8 mouse cellular contexts compared by ENCODE assay signal in the genomic region with DNA sequence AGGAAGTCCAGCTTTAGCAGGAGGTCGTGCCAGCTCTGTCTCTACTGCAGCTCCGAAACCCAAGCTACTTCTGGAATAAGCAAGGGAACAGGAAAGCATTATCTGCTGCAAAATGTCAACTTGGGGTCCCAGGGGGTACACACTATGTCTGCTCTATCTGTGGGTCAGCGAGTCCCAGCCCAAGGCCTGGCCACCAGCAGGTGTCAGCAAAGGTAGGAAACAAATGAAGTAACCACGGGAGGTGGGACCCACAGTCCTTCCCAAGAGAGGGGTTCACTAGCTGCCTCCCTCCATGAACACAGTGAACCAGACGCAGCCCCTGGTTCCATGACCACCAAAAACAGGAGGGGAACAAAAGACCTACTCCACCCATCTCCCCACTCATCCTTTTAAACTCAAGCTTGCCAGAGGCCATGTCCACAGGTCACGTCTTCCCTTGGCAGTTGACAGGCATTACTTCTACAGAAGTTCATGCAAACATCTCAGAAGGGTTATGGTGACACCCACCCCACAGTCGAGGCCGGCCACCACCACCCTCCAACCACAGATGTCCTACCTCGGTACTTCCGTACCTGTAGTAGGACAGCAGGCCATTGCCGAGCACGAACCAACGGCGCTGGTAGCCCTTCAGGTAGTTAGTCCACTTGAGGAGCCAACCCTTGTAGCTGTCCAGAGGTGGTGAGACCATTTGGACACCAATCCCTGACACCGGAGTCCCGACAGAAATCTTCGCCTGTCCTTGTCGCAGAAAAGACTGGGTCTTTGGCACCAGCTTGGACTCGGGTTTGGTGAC. TPM values are rescaled to one million over a fixed set of nuclear protein-coding genes. Genes with fewer than 3 reads are reported as not detected.
DNase-seq lines count a peak whose midpoint lies in the region; ATAC-seq and TF ChIP-seq lines count a peak whose summit lies in the region.

No protein-coding gene starts in this region.

- H3K4me3 ChIP-seq in lung, embryonic 16.5 days (ENCODE audit: low read length) = peak overlapping the region; percentile 55
- peak overlapping the region; percentile 61 for H3K4me3 ChIP-seq in limb, embryonic 10.5 days
- H3K4me3 ChIP-seq in small intestine, adult 2 months (ENCODE audit: low read depth, low read length) = peak overlapping the region; percentile 61; the same call in 1 of the 2 replicates

- H3K27ac ChIP-seq in lung, embryonic 16.5 days (ENCODE audit: low read length) = no peak overlapping the region
- no peak overlapping the region for H3K27ac ChIP-seq in limb, embryonic 10.5 days
- no peak overlapping the region for H3K27ac ChIP-seq in small intestine, adult 2 months (ENCODE audit: insufficient read depth, low read depth, low read length)

- H3K4me2 ChIP-seq in lung, embryonic 16.5 days (ENCODE audit: low read depth, low read length) = peak overlapping the region; percentile 92

- H3K9me3 ChIP-seq in lung, embryonic 16.5 days (ENCODE audit: control insufficient read depth, low read length) = no peaks in the 10 kb centered on the region
- H3K9me3 ChIP-seq in limb, embryonic 10.5 days (replicated peaks) = no peaks in the 10 kb centered on the region

- H3K4me1 ChIP-seq in lung, embryonic 16.5 days (replicated peaks; ENCODE audit: control insufficient read depth, insufficient read depth, low read length) = 0 out of 2 replicates have a peak, but pooled peaks cover 4% of the 10 kb centered on the region
- H3K4me1 ChIP-seq in limb, embryonic 10.5 days = peaks cover 13% of the 10 kb centered on the region
- H3K4me1 ChIP-seq in small intestine, adult 2 months (ENCODE audit: control insufficient read depth, insufficient read depth, insufficient read length, low read length) = peaks cover 12% of the 10 kb centered on the region

- peaks cover 10% of the 10 kb centered on the region for H3K27me3 ChIP-seq in lung, embryonic 16.5 days (ENCODE audit: control insufficient read depth, insufficient read depth, low read depth, low read length)
- H3K27me3 ChIP-seq in limb, embryonic 10.5 days (ENCODE audit: low read depth, poor library complexity, severe bottlenecking) = peaks cover 52% of the 10 kb centered on the region
- H3K27me3 ChIP-seq in small intestine, adult 2 months (ENCODE audit: control insufficient read depth, insufficient read depth, low read length) = peaks cover 13% of the 10 kb centered on the region; the same call in 1 of the 2 replicates

- TF ChIP-seq POLR2A in small intestine, adult 2 months (IDR thresholded peaks at IDR 0.05; ENCODE audit: low read depth, low read length) = no peak

- no peak; the same call in 1 of the 2 replicates for ATAC-seq in lung, embryonic 16.5 days (ENCODE audit: low read depth)
- ATAC-seq in megakaryocyte-erythroid progenitor cell, adult 5-6 weeks (replicated peaks; ENCODE audit: low FRiP score, low TSS enrichment, poor library complexity, severe bottlenecking) = no peak

- H3K36me3 ChIP-seq in lung, embryonic 16.5 days (ENCODE audit: control insufficient read depth, insufficient read depth, low read length) = no peaks in the 10 kb centered on the region
- no peaks in the 10 kb centered on the region for H3K36me3 ChIP-seq in limb, embryonic 10.5 days
- no peaks in the 10 kb centered on the region for H3K36me3 ChIP-seq in small intestine, adult 2 months (ENCODE audit: control insufficient read depth, insufficient read depth, low read length)

- 61% methylated on average over 19 of the region's 19 CpGs for WGBS in lung, embryonic 16.5 days
- 75% methylated on average over 19 of the region's 19 CpGs for WGBS in limb, embryonic 10.5 days
- 80% methylated on average over 19 of the region's 19 CpGs for WGBS in small intestine, adult 2 months

- no peak overlapping the region for H3K9ac ChIP-seq in lung, embryonic 16.5 days (ENCODE audit: low read length)

- TF ChIP-seq CTCF in small intestine, adult 2 months (IDR thresholded peaks at IDR 0.05; ENCODE audit: extremely low read depth, insufficient read length, insufficient replicate concordance, low read depth, low read length) = no peak

- DNase-seq in cerebellum, adult 11 months = peak; percentile 50
- DNase-seq in cerebellum, adult 8-10 months = no peak
- DNase-seq in lung, adult 18-20 months = no peak
- DNase-seq in limb, embryonic 10.5 days (ENCODE audit: low spot score) = no peak
- no peak for DNase-seq in frontal cortex, adult 2 months (ENCODE audit: extremely low spot score in 1 of 2, low spot score in 1 of 2)

RNA-seq across cellular contexts. Expression of a gene that starts 0.8 kb away (rescaled TPM):
- polyA plus RNA-seq in lung, embryonic 16.5 days (2015; fragmentation: Nextera tagmentation; extraction: Ambion mirVana) = 0.23 and 0.60 TPM in 2 replicates
- polyA plus RNA-seq in limb, embryonic 10.5 days (2016; fragmentation: Nextera tagmentation; extraction: Ambion mirVana) = 0.23 and 0.34 TPM in 2 replicates
- polyA plus RNA-seq in small intestine, adult 2 months (2012; rRNA removed) = 0.11 and 0.52 TPM in 2 replicates
- total RNA-seq in megakaryocyte-erythroid progenitor cell, adult 5-6 weeks (2014; fragmentation: Nextera tagmentation) = 0.17 TPM in 1 of 2 replicates, not detected in the other
- not detected in 2 replicates for total RNA-seq in megakaryocyte-erythroid progenitor cell, adult 5-6 weeks (2017)
- 65.4 TPM in 2 replicates for polyA plus RNA-seq in frontal cortex, adult 2 months (2012; rRNA removed)

RNA-seq across cellular contexts. Expression of a gene that starts 32.0 kb away (rescaled TPM):
- 0.47 and 0.79 TPM in 2 replicates for polyA plus RNA-seq in lung, embryonic 16.5 days (2015; fragmentation: Nextera tagmentation; extraction: Ambion mirVana)
- 0.67 and 0.70 TPM in 2 replicates for polyA plus RNA-seq in limb, embryonic 10.5 days (2016; fragmentation: Nextera tagmentation; extraction: Ambion mirVana)
- polyA plus RNA-seq in small intestine, adult 2 months (2012; rRNA removed) = 0.06 TPM in 2 replicates
- not detected in 2 replicates for total RNA-seq in megakaryocyte-erythroid progenitor cell, adult 5-6 weeks (2014; fragmentation: Nextera tagmentation)
- 0.56 TPM in 1 of 2 replicates, not detected in the other for total RNA-seq in megakaryocyte-erythroid progenitor cell, adult 5-6 weeks (2017)
- 0.28 and 0.46 TPM in 2 replicates for polyA plus RNA-seq in frontal cortex, adult 2 months (2012; rRNA removed)

RNA-seq across cellular contexts. Expression of a gene that starts 32.2 kb away (rescaled TPM):
- 11.7 and 12.6 TPM in 2 replicates for polyA plus RNA-seq in lung, embryonic 16.5 days (2015; fragmentation: Nextera tagmentation; extraction: Ambion mirVana)
- 12.9 and 17.0 TPM in 2 replicates for polyA plus RNA-seq in limb, embryonic 10.5 days (2016; fragmentation: Nextera tagmentation; extraction: Ambion mirVana)
- 1.4 and 2.4 TPM in 2 replicates for polyA plus RNA-seq in small intestine, adult 2 months (2012; rRNA removed)
- 0.35 TPM in 1 of 2 replicates, not detected in the other for total RNA-seq in megakaryocyte-erythroid progenitor cell, adult 5-6 weeks (2014; fragmentation: Nextera tagmentation)
- total RNA-seq in megakaryocyte-erythroid progenitor cell, adult 5-6 weeks (2017) = not detected in 2 replicates
- 18.4 and 20.3 TPM in 2 replicates for polyA plus RNA-seq in frontal cortex, adult 2 months (2012; rRNA removed)

RNA-seq across cellular contexts. Expression of a gene that starts 51.6 kb away (rescaled TPM):
- polyA plus RNA-seq in lung, embryonic 16.5 days (2015; fragmentation: Nextera tagmentation; extraction: Ambion mirVana) = 3.5 and 4.4 TPM in 2 replicates
- polyA plus RNA-seq in limb, embryonic 10.5 days (2016; fragmentation: Nextera tagmentation; extraction: Ambion mirVana) = 2.5 and 2.6 TPM in 2 replicates
- polyA plus RNA-seq in small intestine, adult 2 months (2012; rRNA removed) = 4.7 and 6.5 TPM in 2 replicates
- total RNA-seq in megakaryocyte-erythroid progenitor cell, adult 5-6 weeks (2014; fragmentation: Nextera tagmentation) = 0.35 TPM in 1 of 2 replicates, not detected in the other
- total RNA-seq in megakaryocyte-erythroid progenitor cell, adult 5-6 weeks (2017) = 0.09 TPM in 1 of 2 replicates, not detected in the other
- polyA plus RNA-seq in frontal cortex, adult 2 months (2012; rRNA removed) = 23.9 and 24.0 TPM in 2 replicates

Comparison
In these comparisons a context has a peak if more than half of its experiments do, and no peak if none do; other contexts are left out.
1. RNA of a gene that starts 0.8 kb away (polyA plus RNA-seq): 65.4 TPM in frontal cortex, adult 2 months; 0.11 to 0.52 TPM in small intestine, adult 2 months, 0.23 to 0.34 TPM in limb, embryonic 10.5 days and 0.23 to 0.60 TPM in lung, embryonic 16.5 days; every median in the first group is over 10 times any median in the second.
2. Peak in every context shown above with its lines, with median percentiles within 50 percentile points of each other: H3K4me3 ChIP-seq.